Comparison of ENCODE assay signal across 9 mouse cellular contexts in genomic region chr2:124522426-124522825, GRCm38 (mm10).
DNase-seq lines count a peak whose midpoint lies in the region; ATAC-seq and TF ChIP-seq lines count a peak whose summit lies in the region.
"Had no signal": no experiment of that assay in that cellular context is flagged by ENCODE, and none has a peak within 500 bp of the region (broad histone marks: within the 10 kb centered on the region; RNA-seq: fewer than 3 reads in every experiment).

No protein-coding gene starts in this region.

- DNase-seq in hindbrain, embryonic 11.5 days (ENCODE audit: low spot score), result no peak
- peak; percentile 47 for DNase-seq in 3T3-L1 (ENCODE audit: low read depth, low spot score)
- peak; percentile 35 for DNase-seq in brain, embryonic 14.5 days (ENCODE audit: low read depth)
- peak; percentile 65 to 78 for DNase-seq in heart, postnatal 36 days
- DNase-seq: cerebellum, adult 18-20 months; kidney, postnatal 25 days had no signal

- no peaks in the 10 kb centered on the region for H3K36me3 ChIP-seq in hindbrain, embryonic 16.5 days (ENCODE audit: control insufficient read depth, insufficient read depth, low read length)
- H3K36me3 ChIP-seq in hindbrain, embryonic 11.5 days (ENCODE audit: control insufficient read depth, insufficient read depth, low read length), result no peaks in the 10 kb centered on the region

- intact Hi-C loops in heart, postnatal 36 days (cut with DNase I), result no loop called here

- no peak for TF ChIP-seq POLR2A in brain, embryonic 14.5 days (IDR thresholded peaks at IDR 0.05; ENCODE audit: borderline replicate concordance, extremely low read depth, insufficient read depth, insufficient read length, poor library complexity, severe bottlenecking)

- no peaks in the 10 kb centered on the region for H3K27me3 ChIP-seq in hindbrain, embryonic 16.5 days (replicated peaks; ENCODE audit: control insufficient read depth, insufficient read depth, low read length)
- H3K27me3 ChIP-seq in hindbrain, embryonic 11.5 days (ENCODE audit: control insufficient read depth, insufficient read depth, low read length), result no peaks in the 10 kb centered on the region

- no peak for TF ChIP-seq CTCF in brain, embryonic 14.5 days (IDR thresholded peaks at IDR 0.05; ENCODE audit: borderline replicate concordance, extremely low read depth, insufficient read depth, insufficient read length)

- peaks cover 3% of the 10 kb centered on the region; the same call in 1 of the 2 replicates for H3K4me1 ChIP-seq in hindbrain, embryonic 16.5 days (ENCODE audit: control insufficient read depth, insufficient read depth, low read depth, low read length)
- no peaks in the 10 kb centered on the region for H3K4me1 ChIP-seq in hindbrain, embryonic 11.5 days (replicated peaks; ENCODE audit: control insufficient read depth, insufficient read depth, low read length)

- ATAC-seq in hindbrain, embryonic 16.5 days, result 0 out of 2 replicates have a peak, but pooled peaks have one; percentile 30
- ATAC-seq in hindbrain, embryonic 11.5 days (ENCODE audit: low FRiP score), result no peak
- ATAC-seq in megakaryocyte progenitor cell, adult 5-6 weeks (replicated peaks; ENCODE audit: poor library complexity), result no peak
- ATAC-seq in activated CD4-positive, CD25-positive, alpha-beta regulatory T cell, adult 4 months, result no peak

- no peak overlapping the region for H3K27ac ChIP-seq in hindbrain, embryonic 16.5 days (ENCODE audit: low read depth, low read length)
- no peak overlapping the region for H3K27ac ChIP-seq in hindbrain, embryonic 11.5 days (ENCODE audit: low read depth, low read length)

- no peak overlapping the region for H3K9ac ChIP-seq in hindbrain, embryonic 16.5 days (ENCODE audit: low read depth, low read length)
- H3K9ac ChIP-seq in hindbrain, embryonic 11.5 days (ENCODE audit: low read depth, low read length), result no peak overlapping the region

- H3K4me3 ChIP-seq in hindbrain, embryonic 16.5 days (ENCODE audit: low read length), result no peak overlapping the region
- H3K4me3 ChIP-seq in hindbrain, embryonic 11.5 days (ENCODE audit: low read depth, low read length), result no peak overlapping the region

- H3K9me3 ChIP-seq in hindbrain, embryonic 16.5 days (ENCODE audit: control insufficient read depth, low read length), result no peaks in the 10 kb centered on the region
- H3K9me3 ChIP-seq in hindbrain, embryonic 11.5 days (ENCODE audit: control insufficient read depth, low read length), result no peaks in the 10 kb centered on the region

- H3K4me2 ChIP-seq in hindbrain, embryonic 16.5 days (ENCODE audit: low read length), result no peak overlapping the region
- H3K4me2 ChIP-seq in hindbrain, embryonic 11.5 days (replicated peaks; ENCODE audit: low read depth, low read length), result no peak overlapping the region

- 64% methylated on average over 3 of the region's 3 CpGs for WGBS in hindbrain, embryonic 16.5 days
- WGBS in hindbrain, embryonic 11.5 days, result 90% methylated on average over 3 of the region's 3 CpGs
